Mouse (Mus musculus): ENCODE results near the gene Wdr19. TPM values are rescaled to one million over a fixed set of nuclear protein-coding genes. Genes with fewer than 3 reads are reported as not detected.
"Not testable (repeated sequence)": the region's sequence is repeated elsewhere in the genome, so short reads cannot be mapped to it uniquely, and the experiment has no call there.

Gene Wdr19
- polyA plus RNA-seq, 1 experiment from 2014 or later, result 10.8 TPM

DNA sequence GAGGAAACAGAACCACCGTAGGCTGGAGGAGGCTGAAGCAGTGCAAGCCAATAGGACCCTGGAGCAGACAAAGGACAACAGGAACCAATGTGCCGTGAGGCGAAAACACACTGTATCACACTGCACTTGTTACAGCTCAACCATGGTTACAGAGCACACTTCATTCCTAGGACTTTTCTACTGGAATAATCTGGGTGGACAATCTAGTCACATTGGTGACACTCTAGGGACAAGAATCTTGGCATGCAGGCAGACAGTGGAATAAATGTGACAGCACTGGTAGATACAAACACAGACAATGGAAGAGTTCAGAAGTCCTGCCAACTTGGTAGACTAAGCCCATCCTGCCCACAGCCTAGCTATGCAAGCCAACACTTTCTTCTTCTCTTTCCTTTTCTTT lies 81.7 kb downstream of the Wdr19 start:
- no peaks in the 10 kb centered on the region for H3K4me1 ChIP-seq
- H3K9me3 ChIP-seq, result no peaks in the 10 kb centered on the region
- H3K4me2 ChIP-seq, result no peak overlapping the region
- 100% methylated on average over 3 of the region's 3 CpGs for WGBS
- no peak overlapping the region for H3K27ac ChIP-seq
- peaks cover 73% of the 10 kb centered on the region for H3K36me3 ChIP-seq
- no peak overlapping the region for H3K9ac ChIP-seq
- H3K27me3 ChIP-seq, result no peaks in the 10 kb centered on the region
- no peak for ATAC-seq (ENCODE audit: insufficient number of reproducible peaks, insufficient read depth, low FRiP score, low TSS enrichment, low read depth)
- H3K4me3 ChIP-seq, result no peak overlapping the region

DNA sequence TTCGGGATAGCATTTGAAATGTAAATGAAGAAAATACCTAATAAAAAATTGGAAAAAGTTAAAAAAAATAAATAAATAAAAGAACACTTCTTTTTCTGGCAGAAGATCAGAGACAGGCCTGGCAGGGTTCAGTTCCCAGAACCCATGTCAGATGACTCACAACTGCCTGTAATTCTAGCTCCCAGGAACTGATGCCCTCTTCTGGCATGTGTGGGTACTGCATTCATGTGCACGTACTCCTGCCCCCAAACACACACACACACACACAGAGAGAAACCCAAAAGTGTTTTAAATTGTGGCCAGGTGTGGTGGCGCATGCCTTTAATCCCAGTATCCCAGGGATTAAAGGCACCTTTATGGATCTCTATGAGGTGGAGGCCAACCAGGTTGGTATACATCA lies 84.7 kb downstream of the Wdr19 start:
- Histone ChIP-seq H3K9me3 (no peaks in the 10 kb centered on the region), H3K36me3 (peaks cover 71% of the 10 kb centered on the region), H3K27me3 (no peaks in the 10 kb centered on the region), H3K27ac (no peak overlapping the region), H3K4me1 (no peaks in the 10 kb centered on the region), H3K4me2 (no peak overlapping the region), H3K9ac (no peak overlapping the region), H3K4me3 (no peak overlapping the region)
- 91% methylated on average over 3 of the region's 3 CpGs for WGBS
- no peak for ATAC-seq (ENCODE audit: insufficient number of reproducible peaks, insufficient read depth, low FRiP score, low TSS enrichment, low read depth)

DNA sequence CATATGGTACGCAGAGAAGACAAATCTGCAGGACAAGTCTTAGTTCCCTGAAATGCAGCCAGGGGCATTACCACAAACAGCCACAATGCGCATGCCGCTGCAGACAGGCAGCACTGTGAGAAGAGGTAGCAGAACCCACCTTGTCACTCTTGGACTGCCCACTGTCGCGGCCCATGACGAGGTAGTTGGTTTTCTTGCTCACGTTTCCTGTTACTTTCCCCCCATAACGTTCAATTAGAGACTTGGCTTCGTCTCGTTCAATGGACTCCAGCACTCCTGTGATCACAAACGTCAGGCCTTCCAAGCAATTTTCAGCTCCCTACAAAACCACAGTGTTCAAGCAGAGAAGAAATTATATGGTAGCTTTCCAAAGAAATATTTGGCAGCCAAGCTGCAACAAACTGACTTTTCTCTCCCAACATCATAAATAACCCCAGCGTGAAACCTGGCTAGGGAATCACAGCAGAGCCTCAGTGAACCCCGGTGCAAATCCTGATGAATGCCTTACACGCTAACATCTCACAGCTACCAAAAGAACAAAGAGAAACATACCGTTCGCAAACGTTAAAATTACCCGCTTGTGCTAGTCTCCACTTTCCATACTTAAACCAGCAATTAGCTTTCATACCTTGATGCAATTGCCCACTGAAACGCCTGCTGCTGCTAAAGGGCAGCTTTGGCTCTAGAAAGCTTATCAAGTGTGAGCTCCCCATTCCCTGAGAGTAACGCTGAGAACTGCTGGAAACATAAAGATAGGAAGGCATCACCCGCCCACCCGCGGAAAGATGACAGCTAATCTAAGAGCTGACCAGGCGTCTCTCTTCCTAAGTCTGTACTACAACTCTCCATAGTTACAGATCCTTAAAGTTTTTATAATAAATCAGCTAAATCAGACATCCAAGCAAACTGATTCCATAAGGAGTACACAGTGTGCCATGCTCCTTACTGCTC lies 88.5 kb downstream of the Wdr19 start:
- no peaks in the 10 kb centered on the region for H3K9me3 ChIP-seq
- no peaks in the 10 kb centered on the region for H3K4me1 ChIP-seq
- no peak overlapping the region for H3K9ac ChIP-seq
- no peaks in the 10 kb centered on the region for H3K27me3 ChIP-seq
- ATAC-seq (ENCODE audit: insufficient number of reproducible peaks, insufficient read depth, low FRiP score, low TSS enrichment, low read depth), result no peak
- WGBS, result 85% methylated on average over 24 of the region's 24 CpGs
- H3K27ac ChIP-seq, result no peak overlapping the region
- H3K4me3 ChIP-seq, result no peak overlapping the region
- peaks cover 89% of the 10 kb centered on the region for H3K36me3 ChIP-seq
- no peak overlapping the region for H3K4me2 ChIP-seq

DNA sequence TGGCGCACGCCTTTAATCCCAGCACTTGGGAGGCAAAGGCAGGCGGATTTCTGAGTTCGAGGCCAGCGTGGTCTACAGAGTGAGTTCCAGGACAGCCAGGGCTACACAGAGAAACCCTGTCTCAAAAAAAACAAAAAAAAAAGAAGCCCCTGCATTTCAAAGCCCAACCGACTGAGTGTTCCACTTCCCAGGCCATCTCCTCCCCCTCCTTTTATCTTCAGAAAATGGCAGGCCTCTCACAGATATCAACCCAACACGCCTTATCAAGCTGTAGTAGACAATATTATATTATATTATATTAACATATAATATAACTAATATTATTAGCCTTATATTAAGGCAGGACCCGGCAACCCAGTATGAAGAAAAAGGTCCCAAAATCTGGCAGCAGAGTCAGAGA lies 89.5 kb downstream of the Wdr19 start:
- ATAC-seq (ENCODE audit: insufficient number of reproducible peaks, insufficient read depth, low FRiP score, low TSS enrichment, low read depth); H3K9ac ChIP-seq; H3K27ac ChIP-seq; H3K4me3 ChIP-seq; H3K9me3 ChIP-seq; H3K27me3 ChIP-seq; H3K4me1 ChIP-seq; H3K4me2 ChIP-seq: not testable (repeated sequence)
- WGBS, result 88% methylated on average over 8 of the region's 8 CpGs
- peaks cover 89% of the 10 kb centered on the region for H3K36me3 ChIP-seq

DNA sequence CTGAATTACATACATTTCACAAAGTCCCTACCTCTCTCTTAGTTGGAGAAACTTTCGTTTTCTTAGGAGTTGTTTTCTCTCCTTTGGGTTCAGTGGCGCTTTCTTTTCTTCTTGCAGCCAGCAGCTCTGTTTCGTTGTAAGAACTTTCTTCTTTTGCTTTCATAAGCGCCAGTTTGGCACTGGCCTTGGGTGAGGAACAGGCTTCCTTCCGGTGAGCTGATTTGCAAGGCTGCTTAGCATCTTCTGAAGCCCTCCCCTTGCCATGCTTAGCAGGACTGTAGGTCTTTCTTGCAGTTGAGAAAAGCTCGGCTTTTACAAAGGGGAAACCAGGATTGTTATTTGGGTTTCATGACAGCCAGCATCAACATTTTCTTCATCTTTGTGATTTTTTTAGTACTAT lies 94.1 kb downstream of the Wdr19 start:
- Histone ChIP-seq H3K4me1 (no peaks in the 10 kb centered on the region), H3K36me3 (peaks cover 75% of the 10 kb centered on the region), H3K9me3 (no peaks in the 10 kb centered on the region), H3K27me3 (no peaks in the 10 kb centered on the region), H3K4me3 (no peak overlapping the region), H3K27ac (no peak overlapping the region), H3K4me2 (no peak overlapping the region), H3K9ac (no peak overlapping the region)
- ATAC-seq (ENCODE audit: insufficient number of reproducible peaks, insufficient read depth, low FRiP score, low TSS enrichment, low read depth), result no peak
- 90% methylated on average over 6 of the region's 6 CpGs for WGBS

DNA sequence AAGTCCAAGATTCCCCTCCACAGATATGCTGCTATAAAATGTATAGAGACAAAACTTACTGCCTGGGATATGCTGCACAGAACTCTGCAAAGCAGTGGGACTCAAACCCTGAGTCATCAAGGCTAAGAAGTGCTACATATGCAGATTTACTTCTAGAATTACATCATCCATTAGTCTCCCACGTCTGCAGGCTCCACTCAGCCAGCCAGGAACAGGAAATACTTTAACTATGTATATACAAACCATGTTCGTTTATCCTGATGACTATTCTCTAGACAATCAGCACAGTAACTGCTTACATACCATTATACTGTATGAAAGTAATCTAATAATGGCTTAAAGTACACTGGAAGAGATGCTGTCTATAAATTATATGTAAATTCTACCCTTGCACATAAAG lies 94.8 kb downstream of the Wdr19 start:
- H3K27ac ChIP-seq, result no peak overlapping the region

DNA sequence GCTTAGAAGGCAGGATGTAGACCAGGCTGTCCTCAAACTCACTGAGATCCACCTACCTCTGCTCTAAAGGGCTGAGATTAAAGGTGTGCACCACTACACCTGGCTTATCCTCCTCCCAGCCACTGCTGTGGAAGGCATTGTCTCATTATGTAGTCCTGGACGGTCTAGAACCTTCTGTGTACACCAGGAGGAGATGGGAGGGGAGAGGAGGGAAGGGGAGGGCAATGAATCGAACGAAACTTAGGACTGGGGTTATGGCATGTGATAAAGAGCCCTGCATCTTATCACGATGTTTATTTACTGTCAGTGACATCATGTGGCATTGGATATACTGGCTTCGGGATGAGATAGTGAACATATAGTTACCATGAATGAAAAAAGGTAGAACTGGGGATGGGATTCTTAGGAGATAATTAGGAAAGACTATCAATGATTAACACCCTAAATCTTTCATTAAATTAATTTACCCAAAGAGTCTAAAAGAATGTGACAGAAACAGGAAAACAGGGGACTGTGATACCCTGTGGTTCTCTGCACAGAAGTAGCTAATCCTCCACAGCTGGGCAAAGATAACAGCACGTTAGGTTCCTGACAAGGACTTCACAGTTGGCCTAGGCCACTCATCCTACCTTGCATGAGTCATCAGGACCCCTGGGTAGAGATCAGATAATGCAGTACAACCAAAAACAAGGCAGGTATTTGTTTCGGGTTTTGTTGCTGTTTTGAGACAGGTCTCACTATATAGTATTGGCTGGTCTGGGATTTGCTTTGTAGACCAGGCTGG lies 98.9 kb downstream of the Wdr19 start:
- Histone ChIP-seq H3K27me3 (no peaks in the 10 kb centered on the region), H3K4me3 (no peak overlapping the region), H3K27ac (no peak overlapping the region), H3K4me2 (no peak overlapping the region), H3K9me3 (no peaks in the 10 kb centered on the region), H3K36me3 (peaks cover 58% of the 10 kb centered on the region), H3K9ac (no peak overlapping the region), H3K4me1 (no peaks in the 10 kb centered on the region)
- ATAC-seq (ENCODE audit: insufficient number of reproducible peaks, insufficient read depth, low FRiP score, low TSS enrichment, low read depth), result no peak
- WGBS, result 87% methylated on average over 7 of the region's 7 CpGs

More for the DNA sequence above, 94.8 kb downstream of the Wdr19 start:
- no peak overlapping the region for H3K4me2 ChIP-seq
- WGBS, result 42% methylated on average over 2 of the region's 2 CpGs
- no peaks in the 10 kb centered on the region for H3K9me3 ChIP-seq
- no peaks in the 10 kb centered on the region for H3K4me1 ChIP-seq
- no peak for ATAC-seq (ENCODE audit: insufficient number of reproducible peaks, insufficient read depth, low FRiP score, low TSS enrichment, low read depth)
- H3K27me3 ChIP-seq, result no peaks in the 10 kb centered on the region
- H3K36me3 ChIP-seq, result peaks cover 75% of the 10 kb centered on the region
- no peak overlapping the region for H3K4me3 ChIP-seq
- no peak overlapping the region for H3K9ac ChIP-seq

DNA sequence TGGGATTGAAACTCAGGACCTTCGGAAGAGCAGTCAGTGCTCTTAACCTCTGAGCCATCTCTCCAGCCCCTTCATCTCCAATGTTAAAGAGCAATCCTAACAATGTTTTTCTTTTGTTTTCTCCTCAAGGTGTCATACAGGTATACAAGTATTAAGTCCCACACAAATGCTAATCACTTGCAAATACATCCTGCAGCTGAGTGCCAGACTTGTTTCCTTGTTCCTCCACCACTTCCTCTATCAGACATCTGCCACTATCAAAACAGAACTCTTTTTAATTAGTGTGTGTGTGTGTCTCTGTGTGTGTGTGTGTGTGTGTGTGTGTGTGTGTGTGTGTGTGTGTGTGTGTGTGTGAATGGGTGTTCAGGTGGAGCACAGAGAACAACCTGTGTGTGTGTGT lies 100.1 kb downstream of the Wdr19 start:
- H3K36me3 ChIP-seq, result peaks cover 54% of the 10 kb centered on the region
- not testable (repeated sequence) for H3K9me3 ChIP-seq; ATAC-seq (ENCODE audit: insufficient number of reproducible peaks, insufficient read depth, low FRiP score, low TSS enrichment, low read depth); H3K9ac ChIP-seq; H3K4me2 ChIP-seq; H3K27ac ChIP-seq; H3K27me3 ChIP-seq; H3K4me3 ChIP-seq; H3K4me1 ChIP-seq
- 87% methylated on average over 1 of the region's 1 CpGs for WGBS

DNA sequence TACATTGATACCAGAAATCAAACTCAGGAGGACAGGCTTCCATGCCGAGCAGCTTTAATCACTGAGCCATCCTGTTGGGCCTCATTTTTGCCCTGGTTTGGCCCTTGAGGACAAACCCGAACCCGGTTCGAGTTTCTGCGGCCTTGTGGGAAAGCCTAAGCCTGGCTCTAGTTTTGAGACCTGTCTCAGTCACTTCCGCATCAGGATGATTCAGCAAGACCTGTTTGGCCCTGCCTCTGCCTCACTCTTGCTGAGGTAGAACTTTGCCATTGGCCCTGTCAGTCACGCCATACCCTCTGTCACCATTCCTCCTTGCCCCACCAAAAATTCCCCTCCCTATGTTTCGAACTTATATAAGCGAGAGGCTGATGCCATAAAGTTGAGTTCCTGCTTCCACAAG lies 100.6 kb downstream of the Wdr19 start:
- no peak for ATAC-seq (ENCODE audit: insufficient number of reproducible peaks, insufficient read depth, low FRiP score, low TSS enrichment, low read depth)
- no peak overlapping the region for H3K9ac ChIP-seq
- H3K36me3 ChIP-seq, result peaks cover 54% of the 10 kb centered on the region
- H3K27ac ChIP-seq, result no peak overlapping the region
- no peaks in the 10 kb centered on the region for H3K27me3 ChIP-seq
- no peaks in the 10 kb centered on the region for H3K9me3 ChIP-seq
- H3K4me3 ChIP-seq, result no peak overlapping the region
- no peaks in the 10 kb centered on the region for H3K4me1 ChIP-seq
- 90% methylated on average over 9 of the region's 9 CpGs for WGBS
- no peak overlapping the region for H3K4me2 ChIP-seq

DNA sequence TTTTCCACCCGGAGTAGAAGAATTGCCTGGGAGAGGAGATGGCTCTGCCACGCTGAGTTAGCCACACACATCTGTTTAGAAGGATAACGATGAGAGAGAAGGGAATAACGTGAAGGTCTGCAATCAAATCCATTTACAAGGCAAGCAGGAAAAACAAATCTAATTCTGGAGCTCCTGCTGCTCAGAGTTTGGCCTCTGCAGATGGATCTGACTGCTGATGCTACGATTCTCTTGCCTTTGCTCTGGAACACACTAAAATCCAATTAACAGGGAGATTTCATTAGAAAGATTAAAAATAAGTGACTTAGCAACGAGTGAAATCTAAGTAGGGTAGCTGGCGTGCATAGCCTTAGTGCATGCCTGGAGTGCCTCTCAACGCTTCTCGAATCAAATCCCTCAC lies 106.0 kb downstream of the Wdr19 start:
- ATAC-seq (ENCODE audit: insufficient number of reproducible peaks, insufficient read depth, low FRiP score, low TSS enrichment, low read depth), result no peak
- H3K4me3 ChIP-seq, result no peak overlapping the region
- H3K27me3 ChIP-seq, result no peaks in the 10 kb centered on the region
- no peak overlapping the region for H3K9ac ChIP-seq
- no peaks in the 10 kb centered on the region for H3K4me1 ChIP-seq
- H3K36me3 ChIP-seq, result peaks cover 53% of the 10 kb centered on the region
- no peak overlapping the region for H3K27ac ChIP-seq
- WGBS, result 80% methylated on average over 9 of the region's 9 CpGs
- H3K4me2 ChIP-seq, result no peak overlapping the region
- H3K9me3 ChIP-seq, result no peaks in the 10 kb centered on the region

DNA sequence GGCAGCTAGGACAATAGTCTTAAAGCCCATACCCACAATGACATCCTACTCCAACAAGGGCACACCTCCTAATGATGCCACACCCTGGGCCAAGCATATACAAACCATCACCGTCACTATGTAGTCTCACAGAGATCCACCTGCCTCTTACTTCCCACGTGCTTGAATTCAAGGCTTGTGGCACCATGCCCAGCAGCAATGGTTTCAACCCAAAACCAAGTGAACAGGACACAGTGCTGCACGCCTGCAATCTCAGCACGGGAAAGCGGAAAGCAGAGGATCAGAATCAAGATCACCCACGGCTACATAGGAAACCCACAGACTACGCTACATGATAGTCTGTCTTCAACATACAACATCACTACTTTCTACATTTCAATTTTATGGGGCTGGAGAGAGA lies 108.7 kb downstream of the Wdr19 start:
- 94% methylated on average over 7 of the region's 7 CpGs for WGBS
- H3K27me3 ChIP-seq, result no peaks in the 10 kb centered on the region
- H3K27ac ChIP-seq, result no peak overlapping the region
- no peak overlapping the region for H3K4me3 ChIP-seq
- no peak for ATAC-seq (ENCODE audit: insufficient number of reproducible peaks, insufficient read depth, low FRiP score, low TSS enrichment, low read depth)
- no peak overlapping the region for H3K4me2 ChIP-seq
- H3K9me3 ChIP-seq, result no peaks in the 10 kb centered on the region
- H3K9ac ChIP-seq, result no peak overlapping the region
- H3K4me1 ChIP-seq, result no peaks in the 10 kb centered on the region
- H3K36me3 ChIP-seq, result peaks cover 65% of the 10 kb centered on the region

DNA sequence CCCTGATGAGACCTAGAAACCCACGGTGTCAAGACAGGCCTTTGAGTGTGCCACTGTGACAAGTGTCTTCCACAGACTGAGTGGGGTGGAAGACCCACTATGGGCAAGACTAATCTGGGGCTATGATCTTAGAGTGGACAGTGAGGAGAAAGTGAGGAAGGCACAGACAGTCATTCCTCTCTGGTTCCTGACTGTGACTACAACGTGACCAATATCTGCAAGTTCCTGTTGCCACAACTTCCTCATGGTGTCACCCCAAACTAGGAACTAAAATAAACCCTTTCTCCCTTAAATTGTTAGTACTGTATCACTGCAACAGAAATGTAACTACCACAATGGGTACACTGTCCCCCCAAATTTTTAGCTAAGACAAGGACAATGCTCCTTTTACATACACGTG lies 109.4 kb downstream of the Wdr19 start:
- Histone ChIP-seq H3K36me3 (peaks cover 68% of the 10 kb centered on the region), H3K9ac (no peak overlapping the region), H3K4me1 (no peaks in the 10 kb centered on the region), H3K9me3 (no peaks in the 10 kb centered on the region), H3K4me2 (no peak overlapping the region), H3K4me3 (no peak overlapping the region), H3K27me3 (no peaks in the 10 kb centered on the region), H3K27ac (no peak overlapping the region)
- 97% methylated on average over 3 of the region's 3 CpGs for WGBS
- ATAC-seq (ENCODE audit: insufficient number of reproducible peaks, insufficient read depth, low FRiP score, low TSS enrichment, low read depth), result no peak

Measured in embryonic facial prominence, embryonic 13.5 days (tissue).